Mouse (Mus musculus): ENCODE measurements around the gene Pidd1.

- TF ChIP-seq CTCF (IDR thresholded peaks at IDR 0.05) (no peak), POLR2A (IDR thresholded peaks at IDR 0.05; ENCODE audit: insufficient read depth, low read depth, low read length) (no peak), EP300 (IDR thresholded peaks at IDR 0.05; ENCODE audit: insufficient read depth, low read depth, low read length) (no peak)
Measured at GRCm38 (mm10) chr7:141426948-141427730, 16.7 kb downstream of the Pidd1 start.

Measured in heart, adult 2 months (tissue).